Comparison of ENCODE assay signal across 8 mouse cellular contexts in genomic region chr7:114066529-114067178, GRCm38 (mm10). TPM values are rescaled to one million over a fixed set of nuclear protein-coding genes. Genes with fewer than 3 reads are reported as not detected.
DNase-seq lines count a peak whose midpoint lies in the region; ATAC-seq and TF ChIP-seq lines count a peak whose summit lies in the region.

No protein-coding gene starts in this region.

- peak overlapping the region; percentile 44 for H3K4me2 ChIP-seq in forebrain, embryonic 15.5 days (replicated peaks)
- H3K4me2 ChIP-seq in liver, postnatal 0 days (ENCODE audit: low read depth, low read length), result peak overlapping the region; percentile 62
- H3K4me2 ChIP-seq in neural tube, embryonic 15.5 days, result peak overlapping the region; percentile 67

- H3K4me3 ChIP-seq in forebrain, embryonic 15.5 days, result peak overlapping the region; percentile 27
- peak overlapping the region; percentile 19; the same call in 1 of the 2 replicates for H3K4me3 ChIP-seq in liver, postnatal 0 days (ENCODE audit: low read depth, low read length)
- peak overlapping the region; percentile 35 for H3K4me3 ChIP-seq in neural tube, embryonic 15.5 days (replicated peaks)

- intact Hi-C loops in heart, postnatal 25 days (cut with DNase I), result loop anchor here (1.0 to 5.0 kb wide), 2 partner anchors 51 to 147 kb away; partner anchors contain the start of gene Rras2

- WGBS in forebrain, embryonic 15.5 days, result 9% methylated on average over 14 of the region's 14 CpGs
- WGBS in liver, postnatal 0 days (ENCODE audit: insufficient replicate concordance), result 16% methylated on average over 14 of the region's 14 CpGs
- 3% methylated on average over 14 of the region's 14 CpGs for WGBS in neural tube, embryonic 15.5 days

- H3K27me3 ChIP-seq in forebrain, embryonic 15.5 days, result no peaks in the 10 kb centered on the region
- no peaks in the 10 kb centered on the region for H3K27me3 ChIP-seq in liver, postnatal 0 days (ENCODE audit: insufficient read depth, low read length)
- H3K27me3 ChIP-seq in neural tube, embryonic 15.5 days (replicated peaks), result no peaks in the 10 kb centered on the region

- TF ChIP-seq CTCF in liver, postnatal 0 days (IDR thresholded peaks at IDR 0.05; ENCODE audit: low read depth), result peak; percentile 96

- peak; percentile 81 for ATAC-seq in forebrain, embryonic 15.5 days (replicated peaks)
- ATAC-seq in liver, postnatal 0 days, result peak; percentile 76
- peak; percentile 67 for ATAC-seq in neural tube, embryonic 15.5 days (ENCODE audit: low FRiP score)

- no peak overlapping the region for H3K27ac ChIP-seq in forebrain, embryonic 15.5 days (replicated peaks)
- H3K27ac ChIP-seq in liver, postnatal 0 days (ENCODE audit: low read depth), result no peak overlapping the region
- no peak overlapping the region for H3K27ac ChIP-seq in neural tube, embryonic 15.5 days (replicated peaks)

- H3K36me3 ChIP-seq in forebrain, embryonic 15.5 days, result no peaks in the 10 kb centered on the region
- H3K36me3 ChIP-seq in liver, postnatal 0 days (replicated peaks; ENCODE audit: insufficient read depth, low read length), result no peaks in the 10 kb centered on the region
- H3K36me3 ChIP-seq in neural tube, embryonic 15.5 days, result no peaks in the 10 kb centered on the region

- DNase-seq in ES-CJ7 (ENCODE audit: low read depth, low spot score), result peak; percentile 90
- DNase-seq in cerebellum, adult 11-12 months, result peak; percentile 83
- DNase-seq in heart, postnatal 25 days (ENCODE audit: low spot score), result peak; percentile 58
- DNase-seq in layer of hippocampus, adult 11-12 months (ENCODE audit: low spot score), result peak; percentile 91
- peak; percentile 85 for DNase-seq in liver, postnatal 0 days
- peak; percentile 56 for DNase-seq in testis, postnatal 14 days (ENCODE audit: low spot score)

- H3K9me3 ChIP-seq in forebrain, embryonic 15.5 days, result no peaks in the 10 kb centered on the region
- no peaks in the 10 kb centered on the region for H3K9me3 ChIP-seq in liver, postnatal 0 days (ENCODE audit: low read length)
- no peaks in the 10 kb centered on the region for H3K9me3 ChIP-seq in neural tube, embryonic 15.5 days (replicated peaks)

- H3K4me1 ChIP-seq in forebrain, embryonic 15.5 days, result peaks cover 8% of the 10 kb centered on the region
- peaks cover 17% of the 10 kb centered on the region for H3K4me1 ChIP-seq in liver, postnatal 0 days (ENCODE audit: insufficient read depth)
- H3K4me1 ChIP-seq in neural tube, embryonic 15.5 days, result peaks cover 15% of the 10 kb centered on the region

- no peak overlapping the region for H3K9ac ChIP-seq in forebrain, embryonic 15.5 days (replicated peaks)
- peak overlapping the region; percentile 28; the same call in 1 of the 2 replicates for H3K9ac ChIP-seq in liver, postnatal 0 days (replicated peaks)
- H3K9ac ChIP-seq in neural tube, embryonic 15.5 days (replicated peaks), result no peak overlapping the region; the same call in 1 of the 2 replicates

- no peak for TF ChIP-seq EP300 in liver, postnatal 0 days (IDR thresholded peaks at IDR 0.05; ENCODE audit: low read depth)

RNA-seq across cellular contexts. Expression of gene Rras2, which starts 50.9 kb away (rescaled TPM):
- 23.1 and 23.7 TPM in 2 replicates for polyA plus RNA-seq in forebrain, embryonic 15.5 days (2015; fragmentation: Nextera tagmentation; extraction: Ambion mirVana)
- total RNA-seq in heart, postnatal 25 days (2021), result 10 to 100 TPM; 48.2 to 50.2 TPM
- 8.1 and 8.7 TPM in 2 replicates for polyA plus RNA-seq in liver, postnatal 0 days (2015; fragmentation: Nextera tagmentation; extraction: Ambion mirVana)
- polyA plus RNA-seq in neural tube, embryonic 15.5 days (2015; fragmentation: Nextera tagmentation; extraction: Ambion mirVana), result 18.2 and 29.4 TPM in 2 replicates
